Mouse (Mus musculus) limb, embryonic 13.5 days (tissue): ENCODE measurements at regions not wholly inside any gene's neighbourhood (a gene's known extent, or its start where the extent isn't known, plus 50 kb on each side); places are given as distances from the start of the nearest gene placed in this dataset.

Source experiments
- ATAC-seq: fragments of 200-750 bp; cut with Nextera tagmentation; 2 replicates; pipeline ENCODE4 v1.8.0; 2017; ENCODE audit warnings: low read depth, moderate number of reproducible peaks, moderate TSS enrichment; ENCODE audit not compliant: low FRiP score
- H3K27ac ChIP-seq: fragments of 300-500 bp; sonication (generic); 2 replicates; pipeline ENCODE4 v1.5.1; 2015; ENCODE audit warnings: inconsistent platforms, mild to moderate bottlenecking, moderate library complexity
- H3K27me3 ChIP-seq: fragments of 300-500 bp; sonication (generic); 2 replicates; pipeline ENCODE4 v1.6.1; 2015; ENCODE audit warnings: mild to moderate bottlenecking, inconsistent platforms
- H3K36me3 ChIP-seq: fragments of 300-500 bp; sonication (generic); 2 replicates; pipeline ENCODE4 v1.6.1; 2015; ENCODE audit warnings: inconsistent platforms, mild to moderate bottlenecking, moderate library complexity
- H3K4me1 ChIP-seq: fragments of 300-500 bp; sonication (generic); 2 replicates; pipeline ENCODE4 v1.6.1; 2015; ENCODE audit warnings: inconsistent platforms
- H3K4me2 ChIP-seq: fragments of 300-500 bp; sonication (generic); replicated peaks from 2 replicates; pipeline ENCODE4 v1.6.1; 2015; ENCODE audit warnings: inconsistent platforms, mild to moderate bottlenecking, moderate library complexity
- H3K4me3 ChIP-seq: fragments of 300-500 bp; sonication (generic); 2 replicates; pipeline ENCODE4 v1.5.1; 2015; ENCODE audit warnings: moderate library complexity, mild to moderate bottlenecking, inconsistent platforms
- H3K9ac ChIP-seq: fragments of 300-500 bp; sonication (generic); 2 replicates; pipeline ENCODE4 v1.6.1; 2015; ENCODE audit warnings: mild to moderate bottlenecking, inconsistent platforms
- H3K9me3 ChIP-seq: fragments of 300-500 bp; sonication (generic); 2 replicates; pipeline ENCODE4 v1.6.1; 2016; ENCODE audit warnings: inconsistent platforms
- WGBS: fragments of 180-500 bp; shearing (Covaris S2); methylation state at CpG from one replicate; pipeline ENCODE4 v1.1.7; 2015; 5-methylcytosine and 5-hydroxymethylcytosine counted together

DNA sequence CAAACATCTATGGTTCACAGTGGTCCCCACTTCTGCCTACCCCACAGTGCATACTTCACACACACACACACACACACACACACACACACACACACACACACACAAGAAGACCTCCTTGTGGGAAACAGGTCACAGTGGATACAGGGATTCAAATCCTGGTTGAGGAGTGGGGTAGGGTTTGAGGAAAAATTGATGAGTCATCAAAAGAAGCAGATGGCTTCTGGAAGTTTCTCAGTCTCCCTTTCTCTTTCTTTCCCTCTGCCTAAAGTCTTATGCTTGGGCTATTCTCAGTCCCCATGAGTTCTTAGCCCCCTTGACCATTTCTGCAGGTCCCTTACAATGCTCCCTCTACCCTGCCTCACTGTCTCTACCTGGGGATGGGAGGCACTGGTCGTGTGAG is 56.4 kb downstream of the Rassf10 start:
- Histone ChIP-seq H3K4me3 (no peak overlapping the region), H3K27me3 (no peaks in the 10 kb centered on the region), H3K4me2 (no peak overlapping the region), H3K9ac (no peak overlapping the region), H3K27ac (no peak overlapping the region), H3K4me1 (no peaks in the 10 kb centered on the region), H3K9me3 (no peaks in the 10 kb centered on the region), H3K36me3 (no peaks in the 10 kb centered on the region)
- ATAC-seq = no peak
- 85% methylated on average over 1 of the region's 1 CpGs for WGBS

DNA sequence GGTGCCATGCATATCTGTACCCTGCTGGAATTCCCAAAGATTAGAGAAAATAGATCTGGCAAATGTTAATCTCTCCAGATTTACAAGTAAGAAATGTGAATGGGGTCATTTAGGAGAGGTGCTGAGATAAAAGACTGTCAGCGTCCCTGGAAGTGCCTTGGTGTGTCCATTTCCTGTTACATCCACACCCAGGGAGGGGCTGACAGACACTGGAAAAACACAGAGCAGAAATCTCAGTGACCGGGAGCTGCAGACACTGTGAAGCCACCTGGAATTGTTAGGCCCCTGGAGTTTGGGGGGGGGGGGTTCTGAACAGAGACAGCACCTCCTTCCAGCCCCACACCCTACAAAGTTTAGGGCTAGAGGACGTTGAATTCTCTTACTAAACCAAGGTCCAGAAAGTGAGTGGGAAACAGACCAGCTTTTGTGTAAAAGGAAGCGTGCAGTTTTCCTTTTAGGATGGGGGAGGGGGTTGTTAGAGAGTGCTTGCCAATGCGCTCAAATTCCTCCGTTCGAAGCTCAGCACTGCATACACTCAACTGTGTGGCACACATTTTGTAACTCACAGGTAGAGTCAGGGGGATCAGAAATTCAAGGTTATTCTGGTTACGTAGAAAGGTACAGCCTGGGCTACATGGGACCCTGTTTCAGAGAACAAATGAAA is 63.5 kb downstream of the Rassf10 start:
- Histone ChIP-seq H3K27ac (no peak overlapping the region), H3K9ac (no peak overlapping the region), H3K4me1 (peaks cover 9% of the 10 kb centered on the region; the same call in 1 of the 2 replicates), H3K36me3 (no peaks in the 10 kb centered on the region), H3K4me2 (no peak overlapping the region), H3K27me3 (no peaks in the 10 kb centered on the region), H3K4me3 (no peak overlapping the region), H3K9me3 (no peaks in the 10 kb centered on the region)
- ATAC-seq = no peak
- 36% methylated on average over 8 of the region's 8 CpGs for WGBS

GRCm38 (mm10) chr7:113021412-113021811 is 67.7 kb downstream of the Rassf10 start:
- ATAC-seq = no peak
- H3K9me3 ChIP-seq = no peaks in the 10 kb centered on the region
- no peaks in the 10 kb centered on the region for H3K27me3 ChIP-seq
- no peaks in the 10 kb centered on the region for H3K36me3 ChIP-seq
- H3K9ac ChIP-seq = no peak overlapping the region
- no peak overlapping the region for H3K27ac ChIP-seq
- 28% methylated on average over 5 of the region's 5 CpGs for WGBS
- peaks cover 9% of the 10 kb centered on the region; the same call in 1 of the 2 replicates for H3K4me1 ChIP-seq
- no peak overlapping the region for H3K4me3 ChIP-seq
- no peak overlapping the region for H3K4me2 ChIP-seq

DNA sequence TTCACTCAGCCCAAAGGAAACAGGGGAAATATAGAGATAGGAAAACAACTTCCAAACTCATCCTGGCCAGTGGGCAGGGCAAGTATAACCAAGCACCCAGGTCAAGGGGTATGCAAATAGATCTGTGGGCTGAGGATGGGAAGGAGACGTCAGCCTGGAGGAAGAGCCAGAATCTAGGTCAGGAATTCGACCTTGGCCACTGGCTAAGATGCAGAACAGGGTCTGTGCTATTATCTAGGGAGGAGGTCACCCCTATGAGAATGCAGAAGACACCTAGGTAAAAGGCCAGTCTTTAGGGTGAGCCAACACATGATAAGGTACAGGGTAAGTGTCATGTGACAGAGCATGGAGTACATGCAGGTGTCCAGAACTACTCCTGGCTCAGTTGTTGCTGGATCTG is 68.8 kb downstream of the Rassf10 start:
- peaks cover 4% of the 10 kb centered on the region; the same call in 1 of the 2 replicates for H3K4me1 ChIP-seq
- 40% methylated on average over 2 of the region's 2 CpGs for WGBS
- H3K4me3 ChIP-seq = no peak overlapping the region
- no peak overlapping the region for H3K9ac ChIP-seq
- H3K4me2 ChIP-seq = no peak overlapping the region
- no peaks in the 10 kb centered on the region for H3K9me3 ChIP-seq
- ATAC-seq = no peak
- no peak overlapping the region for H3K27ac ChIP-seq
- no peaks in the 10 kb centered on the region for H3K36me3 ChIP-seq
- H3K27me3 ChIP-seq = no peaks in the 10 kb centered on the region

- Histone ChIP-seq H3K4me1 (no peaks in the 10 kb centered on the region), H3K4me2 (no peak overlapping the region), H3K9me3 (no peaks in the 10 kb centered on the region), H3K4me3 (no peak overlapping the region), H3K36me3 (no peaks in the 10 kb centered on the region), H3K27ac (no peak overlapping the region), H3K9ac (no peak overlapping the region), H3K27me3 (no peaks in the 10 kb centered on the region)
- no peak for ATAC-seq
- 83% methylated on average over 1 of the region's 1 CpGs for WGBS
These were observed 72.0 kb downstream of the Rassf10 start for GRCm38 (mm10) chr7:113025758-113026157.

- Histone ChIP-seq H3K36me3 (no peaks in the 10 kb centered on the region), H3K27me3 (no peaks in the 10 kb centered on the region), H3K4me3 (no peak overlapping the region), H3K9me3 (no peaks in the 10 kb centered on the region), H3K4me1 (no peaks in the 10 kb centered on the region), H3K27ac (no peak overlapping the region), H3K4me2 (no peak overlapping the region), H3K9ac (no peak overlapping the region)
- no peak for ATAC-seq
- WGBS = 81% methylated on average over 10 of the region's 10 CpGs
These were observed 72.7 kb downstream of the Rassf10 start for GRCm38 (mm10) chr7:113026290-113027075.

- H3K4me1 ChIP-seq = no peaks in the 10 kb centered on the region
- H3K4me3 ChIP-seq = no peak overlapping the region
- no peaks in the 10 kb centered on the region for H3K27me3 ChIP-seq
- no peak for ATAC-seq
- WGBS = 67% methylated on average over 5 of the region's 5 CpGs
- H3K9ac ChIP-seq = no peak overlapping the region
- no peak overlapping the region for H3K4me2 ChIP-seq
- no peaks in the 10 kb centered on the region for H3K9me3 ChIP-seq
- H3K27ac ChIP-seq = no peak overlapping the region
- H3K36me3 ChIP-seq = no peaks in the 10 kb centered on the region
These were observed 73.5 kb downstream of the Rassf10 start for GRCm38 (mm10) chr7:113027125-113027801.

- no peak for ATAC-seq
- no peaks in the 10 kb centered on the region for H3K27me3 ChIP-seq
- H3K4me1 ChIP-seq = no peaks in the 10 kb centered on the region
- no peaks in the 10 kb centered on the region for H3K36me3 ChIP-seq
- no peak overlapping the region for H3K4me2 ChIP-seq
- whole genome bisulfite sequencing = 51% methylated on average over 5 of the region's 5 CpGs
- no peak overlapping the region for H3K27ac ChIP-seq
- H3K9me3 ChIP-seq = no peaks in the 10 kb centered on the region
- no peak overlapping the region for H3K9ac ChIP-seq
- no peak overlapping the region for H3K4me3 ChIP-seq
These were observed 76.4 kb downstream of the Rassf10 start for GRCm38 (mm10) chr7:113030053-113030752.

GRCm38 (mm10) chr7:113035751-113036150 is 82.0 kb downstream of the Rassf10 start:
- 86% methylated on average over 4 of the region's 4 CpGs for WGBS
- no peaks in the 10 kb centered on the region for H3K4me1 ChIP-seq
- H3K4me3 ChIP-seq = no peak overlapping the region

DNA sequence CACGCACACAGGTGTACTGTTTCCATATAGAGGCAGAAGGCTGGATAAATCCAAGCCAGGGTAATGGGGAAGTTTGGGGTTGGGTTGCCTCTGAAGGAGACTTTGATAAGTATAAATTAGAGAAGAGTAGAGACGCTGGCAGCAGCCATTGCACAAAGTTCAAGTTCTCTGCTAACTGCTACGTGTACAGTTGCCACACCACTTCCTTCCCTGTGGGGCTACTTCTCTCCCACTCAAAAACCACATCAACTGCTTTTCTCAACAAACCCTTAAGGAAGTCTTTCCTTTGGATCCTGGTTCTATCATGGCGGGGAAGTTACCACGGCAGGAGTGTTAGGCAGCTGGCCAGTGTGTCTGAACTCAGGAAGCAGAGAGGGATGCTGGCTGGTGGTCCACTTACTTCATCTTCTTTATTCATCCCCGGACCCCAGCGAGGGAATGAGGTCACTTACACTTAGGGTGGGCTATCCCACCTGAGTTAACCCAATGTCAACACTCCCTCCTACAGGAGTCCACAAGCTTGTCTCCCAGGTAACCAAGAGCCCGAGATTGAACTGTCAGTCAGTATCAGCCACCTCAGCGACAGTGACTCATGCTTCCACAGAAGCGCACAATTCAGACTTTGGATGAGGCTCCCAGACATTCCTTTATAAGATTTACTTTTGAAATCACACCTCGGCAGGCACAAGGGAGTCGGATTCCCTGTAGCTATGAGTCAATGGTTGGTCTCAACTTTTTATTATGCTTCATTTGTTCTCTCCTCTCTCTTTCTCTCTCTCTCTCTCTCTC is 84.3 kb downstream of the Rassf10 start:
- no peak for ATAC-seq
- H3K27ac ChIP-seq = no peak overlapping the region
- no peaks in the 10 kb centered on the region for H3K36me3 ChIP-seq
- H3K4me1 ChIP-seq = no peaks in the 10 kb centered on the region
- H3K9ac ChIP-seq = no peak overlapping the region
- 83% methylated on average over 12 of the region's 12 CpGs for WGBS
- H3K9me3 ChIP-seq = no peaks in the 10 kb centered on the region
- no peak overlapping the region for H3K4me2 ChIP-seq
- no peak overlapping the region for H3K4me3 ChIP-seq
- no peaks in the 10 kb centered on the region for H3K27me3 ChIP-seq

More at GRCm38 (mm10) chr7:113035751-113036150, 82.0 kb downstream of the Rassf10 start:
- no peak overlapping the region for H3K4me2 ChIP-seq
- H3K9me3 ChIP-seq = no peaks in the 10 kb centered on the region
- H3K9ac ChIP-seq = no peak overlapping the region
- no peak for ATAC-seq
- no peaks in the 10 kb centered on the region for H3K27me3 ChIP-seq
- H3K27ac ChIP-seq = no peak overlapping the region
- no peaks in the 10 kb centered on the region for H3K36me3 ChIP-seq

DNA sequence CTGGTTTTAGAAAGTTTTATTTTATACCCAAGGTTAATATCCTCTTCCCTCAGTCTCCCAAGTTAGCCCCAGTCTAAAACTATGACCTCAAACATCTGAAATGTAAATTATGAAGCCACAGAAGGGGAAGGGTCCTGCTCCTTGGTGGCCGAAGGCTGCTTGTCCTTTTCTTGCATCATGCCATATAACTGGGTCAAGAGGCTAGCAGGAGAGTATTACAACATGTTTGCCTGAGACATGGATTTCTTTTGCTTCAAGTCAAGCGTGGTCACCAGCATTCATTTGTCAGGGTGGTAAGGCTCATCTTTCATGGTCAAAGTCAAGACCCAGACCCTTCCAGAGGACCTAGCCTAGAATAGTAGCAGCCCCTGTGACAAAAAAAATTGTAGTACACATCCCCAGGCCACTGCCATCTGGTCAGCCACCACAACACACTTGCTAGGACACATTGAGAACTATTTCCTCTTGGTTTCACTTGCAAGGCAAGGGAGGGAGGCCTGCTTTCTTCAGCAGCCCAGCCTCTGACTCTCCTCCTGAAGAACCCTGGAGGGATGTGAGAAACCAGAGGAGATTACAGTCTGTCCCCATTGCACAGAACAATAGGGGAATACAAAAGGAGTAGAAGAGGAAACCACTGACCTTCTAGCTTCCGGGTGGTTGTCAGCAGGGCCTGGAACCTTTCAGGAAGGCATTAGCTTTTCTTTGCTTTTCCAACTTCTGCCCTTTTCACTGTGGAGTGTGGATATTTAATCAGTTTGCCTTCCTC is 85.3 kb downstream of the Rassf10 start:
- H3K9me3 ChIP-seq = no peaks in the 10 kb centered on the region
- H3K4me2 ChIP-seq = no peak overlapping the region
- WGBS = 85% methylated on average over 3 of the region's 3 CpGs
- H3K27me3 ChIP-seq = no peaks in the 10 kb centered on the region
- no peak overlapping the region for H3K27ac ChIP-seq
- no peak overlapping the region for H3K9ac ChIP-seq
- H3K4me3 ChIP-seq = no peak overlapping the region
- no peak for ATAC-seq
- H3K36me3 ChIP-seq = no peaks in the 10 kb centered on the region
- no peaks in the 10 kb centered on the region for H3K4me1 ChIP-seq
